Mouse (Mus musculus): ENCODE data around the gene Ttc7. TPM values are rescaled to one million over a fixed set of nuclear protein-coding genes. Genes with fewer than 3 reads are reported as not detected.

Gene Ttc7
- polyA plus RNA-seq, 1 experiment: 6.3 TPM

GRCm38 (mm10) chr17:87377536-87377935 is 94.8 kb downstream of the Ttc7 start:
- H3K27ac ChIP-seq (ENCODE audit: insufficient read depth, low read length): no peak overlapping the region
- WGBS: 71% methylated on average over 6 of the region's 6 CpGs

GRCm38 (mm10) chr17:87378354-87379159 is 95.9 kb downstream of the Ttc7 start:
- Histone ChIP-seq H3K27me3 (ENCODE audit: control insufficient read depth, insufficient read depth, low read length) (no peaks in the 10 kb centered on the region), H3K4me3 (replicated peaks; ENCODE audit: insufficient read depth, low read depth, low read length) (no peak overlapping the region), H3K27ac (ENCODE audit: insufficient read depth, low read length) (no peak overlapping the region), H3K4me1 (ENCODE audit: control insufficient read depth, insufficient read depth, low read length) (peaks cover 5% of the 10 kb centered on the region)
- TF ChIP-seq POLR2A (IDR thresholded peaks at IDR 0.05; ENCODE audit: borderline replicate concordance, insufficient read depth, low read length): no peak
- no peak for TF ChIP-seq CTCF (IDR thresholded peaks at IDR 0.05; ENCODE audit: borderline replicate concordance, insufficient read depth, low read depth, low read length)
- WGBS: 63% methylated on average over 16 of the region's 16 CpGs
- no peak for DNase-seq

More at GRCm38 (mm10) chr17:87377536-87377935, 94.8 kb downstream of the Ttc7 start:
- TF ChIP-seq POLR2A (IDR thresholded peaks at IDR 0.05; ENCODE audit: borderline replicate concordance, insufficient read depth, low read length) (no peak), CTCF (IDR thresholded peaks at IDR 0.05; ENCODE audit: borderline replicate concordance, insufficient read depth, low read depth, low read length) (no peak)
- Histone ChIP-seq H3K4me3 (replicated peaks; ENCODE audit: insufficient read depth, low read depth, low read length) (no peak overlapping the region), H3K4me1 (ENCODE audit: control insufficient read depth, insufficient read depth, low read length) (peaks cover 5% of the 10 kb centered on the region), H3K27me3 (ENCODE audit: control insufficient read depth, insufficient read depth, low read length) (no peaks in the 10 kb centered on the region)
- no peak for DNase-seq

GRCm38 (mm10) chr17:87379160-87379624 is 96.5 kb downstream of the Ttc7 start:
- H3K4me3 ChIP-seq (replicated peaks; ENCODE audit: insufficient read depth, low read depth, low read length): no peak overlapping the region

GRCm38 (mm10) chr17:87379821-87380220 is 97.1 kb downstream of the Ttc7 start:
- no peak for TF ChIP-seq POLR2A (IDR thresholded peaks at IDR 0.05; ENCODE audit: borderline replicate concordance, insufficient read depth, low read length)
- H3K4me3 ChIP-seq (replicated peaks; ENCODE audit: insufficient read depth, low read depth, low read length): no peak overlapping the region
- DNase-seq: no peak
- H3K27ac ChIP-seq (ENCODE audit: insufficient read depth, low read length): no peak overlapping the region
- H3K27me3 ChIP-seq (ENCODE audit: control insufficient read depth, insufficient read depth, low read length): no peaks in the 10 kb centered on the region
- 70% methylated on average over 10 of the region's 10 CpGs for WGBS
- H3K4me1 ChIP-seq (ENCODE audit: control insufficient read depth, insufficient read depth, low read length): peaks cover 5% of the 10 kb centered on the region

More at GRCm38 (mm10) chr17:87379160-87379624, 96.5 kb downstream of the Ttc7 start:
- DNase-seq: no peak
- Histone ChIP-seq H3K4me1 (ENCODE audit: control insufficient read depth, insufficient read depth, low read length) (peaks cover 5% of the 10 kb centered on the region), H3K27me3 (ENCODE audit: control insufficient read depth, insufficient read depth, low read length) (no peaks in the 10 kb centered on the region), H3K27ac (ENCODE audit: insufficient read depth, low read length) (no peak overlapping the region)
- TF ChIP-seq CTCF (IDR thresholded peaks at IDR 0.05; ENCODE audit: borderline replicate concordance, insufficient read depth, low read depth, low read length) (no peak), POLR2A (IDR thresholded peaks at IDR 0.05; ENCODE audit: borderline replicate concordance, insufficient read depth, low read length) (no peak)
- WGBS: 82% methylated on average over 11 of the region's 11 CpGs

- no peaks in the 10 kb centered on the region for H3K27me3 ChIP-seq (ENCODE audit: control insufficient read depth, insufficient read depth, low read length)
- H3K4me1 ChIP-seq (ENCODE audit: control insufficient read depth, insufficient read depth, low read length): peaks cover 5% of the 10 kb centered on the region
- DNase-seq: no peak
- WGBS: 89% methylated on average over 9 of the region's 9 CpGs
- H3K4me3 ChIP-seq (replicated peaks; ENCODE audit: insufficient read depth, low read depth, low read length): no peak overlapping the region
- H3K27ac ChIP-seq (ENCODE audit: insufficient read depth, low read length): no peak overlapping the region
- no peak for TF ChIP-seq POLR2A (IDR thresholded peaks at IDR 0.05; ENCODE audit: borderline replicate concordance, insufficient read depth, low read length)
- TF ChIP-seq CTCF (IDR thresholded peaks at IDR 0.05; ENCODE audit: borderline replicate concordance, insufficient read depth, low read depth, low read length): no peak
Measured at GRCm38 (mm10) chr17:87380681-87381080, 98.0 kb downstream of the Ttc7 start.

GRCm38 (mm10) chr17:87385835-87386234 is 103.1 kb downstream of the Ttc7 start:
- WGBS: 53% methylated on average over 3 of the region's 3 CpGs
- H3K27ac ChIP-seq (ENCODE audit: insufficient read depth, low read length): no peak overlapping the region
- DNase-seq: no peak
- H3K4me1 ChIP-seq (ENCODE audit: control insufficient read depth, insufficient read depth, low read length): peaks cover 5% of the 10 kb centered on the region
- no peaks in the 10 kb centered on the region for H3K27me3 ChIP-seq (ENCODE audit: control insufficient read depth, insufficient read depth, low read length)
- TF ChIP-seq CTCF (IDR thresholded peaks at IDR 0.05; ENCODE audit: borderline replicate concordance, insufficient read depth, low read depth, low read length) (no peak), POLR2A (IDR thresholded peaks at IDR 0.05; ENCODE audit: borderline replicate concordance, insufficient read depth, low read length) (no peak)
- no peak overlapping the region for H3K4me3 ChIP-seq (replicated peaks; ENCODE audit: insufficient read depth, low read depth, low read length)

- 10% methylated on average over 5 of the region's 5 CpGs for WGBS
- Histone ChIP-seq H3K4me3 (replicated peaks; ENCODE audit: insufficient read depth, low read depth, low read length) (no peak overlapping the region), H3K4me1 (ENCODE audit: control insufficient read depth, insufficient read depth, low read length) (peaks cover 6% of the 10 kb centered on the region), H3K27me3 (ENCODE audit: control insufficient read depth, insufficient read depth, low read length) (no peaks in the 10 kb centered on the region), H3K27ac (ENCODE audit: insufficient read depth, low read length) (no peak overlapping the region)
- TF ChIP-seq CTCF (IDR thresholded peaks at IDR 0.05; ENCODE audit: borderline replicate concordance, insufficient read depth, low read depth, low read length) (no peak), POLR2A (IDR thresholded peaks at IDR 0.05; ENCODE audit: borderline replicate concordance, insufficient read depth, low read length) (no peak)
- no peak for DNase-seq
Measured at GRCm38 (mm10) chr17:87387068-87387467, 104.4 kb downstream of the Ttc7 start.

- Histone ChIP-seq H3K4me3 (replicated peaks; ENCODE audit: insufficient read depth, low read depth, low read length) (no peak overlapping the region), H3K4me1 (ENCODE audit: control insufficient read depth, insufficient read depth, low read length) (peaks cover 6% of the 10 kb centered on the region), H3K27ac (ENCODE audit: insufficient read depth, low read length) (no peak overlapping the region), H3K27me3 (ENCODE audit: control insufficient read depth, insufficient read depth, low read length) (no peaks in the 10 kb centered on the region)
- TF ChIP-seq CTCF (IDR thresholded peaks at IDR 0.05; ENCODE audit: borderline replicate concordance, insufficient read depth, low read depth, low read length): no peak
- TF ChIP-seq POLR2A (IDR thresholded peaks at IDR 0.05; ENCODE audit: borderline replicate concordance, insufficient read depth, low read length): no peak
- peak in 1 of 2 experiments; percentile 31 for DNase-seq
- WGBS: 33% methylated on average over 7 of the region's 7 CpGs
Measured at GRCm38 (mm10) chr17:87391242-87391641, 108.6 kb downstream of the Ttc7 start.

Measured in cerebellum, adult 2 months (tissue).